Mouse (Mus musculus): ENCODE data around the gene Armc9.

- TF ChIP-seq CTCF (conservative IDR thresholded peaks at IDR 0.05 in 1 of 2, IDR thresholded peaks at IDR 0.05 in 1 of 2; ENCODE audit: low read depth in 2 of 2, low read length in 2 of 2), result no peak
- TF ChIP-seq JUND (conservative IDR thresholded peaks at IDR 0.05; ENCODE audit: low read depth, low read length), result no peak
- no peak for TF ChIP-seq TBP (conservative IDR thresholded peaks at IDR 0.05; ENCODE audit: low read depth, low read length)
These were observed 122.5 kb downstream of the Armc9 start for GRCm38 (mm10) chr1:86277055-86277454.

Data from CH12.LX (cell line).